Mouse (Mus musculus) spleen, adult 2 months (tissue): ENCODE measurements around the gene Dnajc25.

Experiments
- CTCF ChIP-seq: fragments of 200-500 bp; IDR thresholded peaks from 2 replicates; pipeline ENCODE4 v1.5.1; 2011; ENCODE audit warnings: mild to moderate bottlenecking, inconsistent platforms; ENCODE audit not compliant: insufficient read depth, insufficient read length, insufficient replicate concordance; ENCODE audit errors: extremely low read depth
- POLR2A ChIP-seq: fragments of 200-500 bp; IDR thresholded peaks from 2 replicates; pipeline ENCODE4 v1.6.1; 2011; ENCODE audit warnings: low read depth, low read length, inconsistent platforms

GRCm38 (mm10) chr4:59040397-59041287 is 45.8 kb downstream of the Dnajc25 start:
- TF ChIP-seq POLR2A (no peak), CTCF (no peak)
